Mouse (Mus musculus): ENCODE results near the gene Thap11.

DNA sequence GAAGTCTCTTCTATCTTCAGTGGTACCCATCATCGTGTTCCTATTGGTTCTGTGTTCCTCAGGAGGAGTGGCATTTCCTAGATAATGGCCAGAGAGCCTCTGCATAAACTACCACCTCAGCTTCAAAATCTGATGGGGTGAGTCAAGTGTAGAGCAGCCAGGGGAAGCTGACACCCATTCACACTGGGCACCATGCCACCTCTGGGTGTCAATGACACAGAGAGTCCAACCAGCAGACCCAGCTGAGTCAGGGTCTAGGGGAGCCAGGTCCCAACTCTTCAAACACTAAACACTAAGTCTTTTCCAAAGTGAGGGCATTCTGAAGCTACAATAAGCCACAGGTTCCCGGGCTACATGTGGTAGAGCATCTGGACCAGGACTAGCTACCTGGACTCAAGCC, 46.5 kb upstream of the Thap11 start:
- TF ChIP-seq CTCF (conservative IDR thresholded peaks at IDR 0.05; ENCODE audit: low read length) (no peak), POU5F1 (IDR thresholded peaks at IDR 0.05; ENCODE audit: borderline replicate concordance, low read length) (no peak)

Measured in E14TG2a.4 (cell line).